Mouse (Mus musculus): ENCODE results near the gene Ehmt1.

The Ehmt1 gene

GRCm38 (mm10) chr2:24918930-24919838, at the start of gene Ehmt1:
Gene Ehmt1 (minus strand): TSS chr2:24919614.
- peak; percentile 94 for DNase-seq (ENCODE audit: low spot score)

GRCm38 (mm10) chr2:24962304-24963000, 43.0 kb upstream of the Ehmt1 start, which contains the start of gene Dph7:
Gene Dph7 (plus strand): TSS chr2:24962400.
- peak; percentile 86 for DNase-seq (ENCODE audit: low spot score)

GRCm38 (mm10) chr2:24960910-24961309, 41.5 kb upstream of the Ehmt1 start:
- DNase-seq (ENCODE audit: low spot score) = peak; percentile 40

- no peak for DNase-seq (ENCODE audit: low spot score)
Observed at GRCm38 (mm10) chr2:24952537-24953055, 33.2 kb upstream of the Ehmt1 start.

DNA sequence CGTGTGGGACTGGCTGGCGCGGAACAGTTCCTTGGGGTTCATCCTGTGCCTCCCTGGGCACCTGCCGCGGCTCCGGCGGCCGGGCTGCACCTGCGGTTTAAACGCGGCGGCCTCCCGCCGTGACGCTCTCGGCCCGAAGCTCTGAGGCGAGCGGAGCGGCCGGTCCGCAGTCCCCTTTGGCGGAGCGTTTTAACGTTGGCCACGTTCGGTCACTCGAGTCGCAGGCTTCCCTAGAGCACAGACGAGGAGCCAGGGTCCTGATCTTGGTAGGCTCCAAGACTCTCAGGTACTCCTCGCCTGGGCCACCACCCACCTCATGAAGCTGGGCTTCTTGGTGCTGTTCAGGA, 30.7 kb upstream of the Ehmt1 start:
- no peak for DNase-seq (ENCODE audit: low spot score)

GRCm38 (mm10) chr2:24949421-24950188, 30.2 kb upstream of the Ehmt1 start, which contains the start of gene Zmynd19:
Gene Zmynd19 (plus strand): TSS chr2:24949792.
- peak; percentile 97 for DNase-seq (ENCODE audit: low spot score)

GRCm38 (mm10) chr2:24944304-24944703, 24.9 kb upstream of the Ehmt1 start:
- peak; percentile 66 for DNase-seq (ENCODE audit: low spot score)

GRCm38 (mm10) chr2:24942092-24942491, 22.7 kb upstream of the Ehmt1 start:
- DNase-seq (ENCODE audit: low spot score) = no peak

- peak; percentile 96 for DNase-seq (ENCODE audit: low spot score)
Observed at GRCm38 (mm10) chr2:24935057-24935796, 15.8 kb upstream of the Ehmt1 start, which contains the start of gene Arrdc1. Gene Arrdc1 (minus strand): TSS chr2:24935252.

- no peak for DNase-seq (ENCODE audit: low spot score)
Observed at GRCm38 (mm10) chr2:24934441-24934963, 15.1 kb upstream of the Ehmt1 start.

GRCm38 (mm10) chr2:24929593-24929992, 10.2 kb upstream of the Ehmt1 start:
- no peak for DNase-seq (ENCODE audit: low spot score)

DNA sequence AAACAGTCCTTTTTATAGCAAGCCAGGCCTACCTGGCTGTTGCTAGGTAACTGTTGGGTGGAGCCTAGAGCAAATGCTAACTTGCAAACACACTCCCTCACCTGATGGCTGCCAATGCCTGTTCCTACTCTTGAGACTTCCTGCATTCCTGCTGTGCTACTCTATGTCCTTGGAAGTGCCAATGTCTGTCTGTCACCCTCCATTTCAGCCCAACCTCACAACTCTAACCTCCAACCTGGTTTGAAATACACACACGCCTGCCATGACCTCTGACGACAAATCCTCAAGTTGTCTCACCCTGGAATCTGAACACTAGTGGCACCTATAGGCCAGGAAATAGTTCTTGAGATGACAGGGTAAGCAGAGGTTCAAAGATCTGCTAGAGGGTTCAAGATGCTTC, 9.7 kb upstream of the Ehmt1 start:
- DNase-seq (ENCODE audit: low spot score) = peak; percentile 80

GRCm38 (mm10) chr2:24927810-24928479, 8.5 kb upstream of the Ehmt1 start:
- DNase-seq (ENCODE audit: low spot score) = peak; percentile 91

GRCm38 (mm10) chr2:24926965-24927358, 7.5 kb upstream of the Ehmt1 start:
- DNase-seq (ENCODE audit: low spot score) = no peak

GRCm38 (mm10) chr2:24926345-24926964, 7.0 kb upstream of the Ehmt1 start:
- DNase-seq (ENCODE audit: low spot score) = no peak

DNA sequence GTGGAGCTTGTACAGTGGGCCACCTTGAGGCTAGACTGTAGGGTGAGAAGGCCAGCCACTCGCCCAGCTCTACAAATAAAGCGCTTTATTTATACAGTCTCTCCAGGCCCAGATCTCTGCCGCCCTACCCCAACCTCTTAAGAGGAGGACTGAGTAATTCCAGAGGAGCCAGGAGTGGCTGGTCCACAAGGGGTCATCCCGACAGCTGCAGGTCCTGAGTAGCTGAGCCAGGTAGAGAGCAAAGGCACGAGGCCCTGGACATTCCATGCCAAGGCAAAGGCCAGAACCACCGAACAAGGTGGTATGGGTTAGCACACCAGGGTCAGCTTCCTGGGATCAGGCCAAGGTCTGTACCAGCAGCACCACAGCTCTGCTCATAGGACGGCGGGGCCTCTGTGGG, 5.9 kb upstream of the Ehmt1 start:
- DNase-seq (ENCODE audit: low spot score) = peak; percentile 57

DNA sequence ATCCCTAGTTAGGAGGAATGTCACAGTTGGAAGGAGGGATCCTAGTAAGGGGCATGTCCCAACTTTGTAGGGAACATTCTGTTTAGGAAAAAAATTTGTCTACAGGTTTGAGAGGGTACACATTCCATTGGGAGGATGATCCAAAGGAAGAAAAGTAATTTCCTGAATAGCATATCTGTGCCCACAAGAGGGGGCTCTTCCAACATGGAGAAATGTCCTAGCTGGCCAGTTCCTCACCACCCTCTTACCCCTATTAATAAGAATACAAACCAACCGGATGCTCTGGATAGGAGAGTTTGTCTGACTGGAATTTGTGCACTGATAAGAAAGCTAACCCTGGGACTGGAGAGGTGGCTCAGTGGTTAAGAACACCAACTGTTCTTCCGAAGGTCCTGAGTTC, 4.1 kb upstream of the Ehmt1 start:
- no peak for DNase-seq (ENCODE audit: low spot score)

GRCm38 (mm10) chr2:24919839-24920175, 393 bp upstream of the Ehmt1 start:
- no peak for DNase-seq (ENCODE audit: low spot score)

DNA sequence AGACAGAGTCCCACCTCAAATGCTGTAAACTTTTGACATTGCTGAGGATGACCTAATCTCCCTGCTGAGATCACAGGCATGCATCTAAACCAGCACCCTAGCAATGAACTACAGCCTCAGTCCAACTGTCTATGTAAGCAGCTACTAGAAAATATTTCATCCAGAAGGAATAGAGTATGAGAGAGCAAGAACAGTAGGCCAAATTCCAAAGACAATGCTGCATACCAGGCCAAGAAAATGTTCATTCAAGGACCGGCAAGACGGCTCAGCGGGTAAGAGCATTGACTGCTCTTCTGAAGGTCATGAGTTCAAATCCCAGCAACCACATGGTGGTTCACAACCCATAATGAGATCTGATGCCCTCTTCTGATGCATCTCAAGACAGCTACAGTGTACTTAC, 4.7 kb downstream of the Ehmt1 start:
- DNase-seq (ENCODE audit: low spot score) = no peak

DNA sequence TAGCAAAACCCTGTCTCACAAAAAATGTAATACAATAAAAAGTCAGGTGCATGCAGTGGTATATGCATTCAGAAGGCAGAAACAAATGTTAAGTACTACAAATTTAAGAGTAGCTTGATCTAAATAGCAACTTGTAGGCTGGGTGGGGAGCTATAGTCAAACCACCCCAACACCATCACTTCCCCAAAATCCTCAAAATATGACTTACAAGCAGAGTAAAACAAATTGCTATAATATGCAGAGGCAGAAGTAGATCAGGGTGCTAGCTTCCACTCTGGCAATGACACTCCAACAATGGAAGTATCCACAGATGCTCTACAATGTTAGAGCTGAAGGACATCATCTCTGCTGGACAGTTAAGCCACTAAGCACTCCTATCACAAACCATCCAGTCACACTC, 6.8 kb downstream of the Ehmt1 start:
- DNase-seq (ENCODE audit: low spot score) = no peak
